Mouse (Mus musculus) right cerebral cortex, adult 18-20 months (tissue): ENCODE measurements around the gene Akr1c20.

Experiments used
- DNase-seq: peaks from one replicate; pipeline ENCODE4 v3.0.0; 2022; ENCODE audit warnings: mixed read lengths

Gene Akr1c20

DNA sequence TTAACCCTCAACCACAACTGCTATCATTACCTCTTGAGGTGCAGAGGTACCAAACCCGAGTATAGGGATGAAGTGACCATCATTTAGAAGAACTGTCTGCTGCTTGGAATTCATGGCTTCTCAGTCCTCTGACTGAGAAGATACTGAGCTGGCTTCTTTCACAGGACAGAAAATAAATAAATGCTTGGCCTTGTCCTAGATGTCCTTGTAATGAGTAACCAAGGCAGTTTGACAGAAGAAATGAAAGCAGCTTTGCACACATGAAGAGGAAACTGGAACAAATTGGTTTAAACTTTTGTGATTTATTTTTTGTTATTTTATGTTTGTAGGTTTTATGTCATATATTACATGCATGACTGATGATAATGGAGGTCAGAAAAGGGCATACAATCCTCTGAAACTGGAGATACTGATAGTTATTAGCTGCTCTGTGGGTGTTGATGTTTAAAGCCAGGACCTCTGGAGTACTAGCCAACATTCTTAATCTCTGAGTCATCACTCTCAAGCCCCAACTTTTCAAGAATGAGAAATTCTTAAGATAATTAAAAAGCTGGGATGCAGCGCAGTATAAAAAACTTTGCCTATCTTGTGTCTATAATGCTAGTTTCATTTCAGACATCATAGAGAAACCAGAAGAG lies at the start of gene Akr1c20:
TSS of gene Akr1c20 (minus strand) at position 145 of the 638 bp plus-strand sequence.
- DNase-seq: no peak

DNA sequence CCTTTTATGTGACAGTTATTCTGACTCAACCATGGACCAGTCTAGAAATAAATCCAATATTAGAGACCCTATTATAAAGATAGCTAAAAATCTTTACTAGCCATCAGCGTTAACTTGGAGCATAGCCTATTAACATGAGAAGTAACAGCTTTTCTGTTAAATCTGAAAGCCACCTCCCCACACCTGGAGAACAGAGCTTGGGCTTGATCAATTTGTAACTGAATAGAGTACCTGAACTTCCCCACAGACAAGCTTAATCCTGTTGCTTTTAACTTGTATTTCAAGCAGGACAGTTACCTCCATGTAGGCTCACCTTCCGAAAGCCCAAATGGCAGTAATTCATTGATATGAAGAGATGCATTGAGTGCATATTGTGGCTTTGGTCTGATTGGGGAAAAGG lies 42.9 kb upstream of the Akr1c20 start:
- no peak for DNase-seq

DNA sequence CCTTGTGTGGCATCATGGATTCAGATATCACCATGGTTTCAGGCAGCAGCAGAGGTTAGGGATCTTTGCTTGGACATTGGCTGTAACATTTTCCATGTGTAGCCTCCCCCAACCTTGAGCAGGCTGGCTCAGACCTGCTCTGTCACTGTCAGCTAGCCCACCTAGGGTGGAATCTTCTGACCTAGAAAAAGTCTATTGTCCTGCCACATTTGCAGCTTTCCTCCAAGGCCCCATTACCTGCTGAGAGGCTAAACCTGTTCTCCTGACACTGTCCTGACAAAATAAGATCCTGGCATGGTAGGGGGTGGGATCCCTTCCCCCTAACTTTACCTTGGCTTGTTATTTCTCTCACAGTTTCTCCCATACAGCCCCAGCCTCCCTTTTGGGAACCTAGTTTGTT lies 37.4 kb upstream of the Akr1c20 start:
- DNase-seq: no peak

DNA sequence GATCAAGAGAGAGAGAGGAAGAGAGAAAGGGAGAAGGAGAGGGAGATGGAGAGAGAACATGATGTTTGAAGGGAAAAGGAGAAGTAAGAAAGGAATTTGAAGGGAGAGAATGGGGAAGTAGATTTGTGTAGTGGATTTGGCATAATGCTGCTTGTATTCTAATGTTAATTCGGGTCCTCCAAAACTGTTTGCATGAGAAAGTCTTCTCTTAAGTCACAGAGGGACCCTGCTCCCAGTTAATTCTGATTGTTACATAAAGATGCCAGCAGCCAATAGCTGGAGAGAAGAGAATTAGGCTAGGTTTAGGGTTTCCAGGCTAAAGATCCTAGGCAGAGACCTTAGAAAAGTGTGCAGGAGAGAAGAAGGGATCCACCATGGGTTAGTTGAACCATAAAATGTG lies 36.0 kb upstream of the Akr1c20 start:
- no peak for DNase-seq

DNA sequence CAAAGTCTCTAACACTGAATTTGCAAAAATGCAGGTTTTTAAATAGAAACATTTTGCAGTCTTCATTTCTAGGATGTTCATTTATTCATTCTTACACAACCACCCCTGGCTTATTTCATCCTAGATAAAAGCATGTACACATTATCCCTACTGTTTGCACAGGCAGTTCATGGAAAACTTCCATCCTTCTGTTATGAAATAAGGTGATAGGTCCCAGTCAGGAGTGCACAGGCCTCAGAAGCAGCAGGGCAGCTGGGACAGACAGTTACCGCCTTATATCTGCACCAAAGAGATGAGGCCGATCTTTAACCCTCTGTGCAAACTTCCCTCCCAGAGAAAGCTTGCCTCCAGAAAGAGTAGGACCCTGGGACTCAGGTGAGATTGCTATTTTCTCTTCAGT lies 8.3 kb downstream of the Akr1c20 start:
- DNase-seq: no peak

DNA sequence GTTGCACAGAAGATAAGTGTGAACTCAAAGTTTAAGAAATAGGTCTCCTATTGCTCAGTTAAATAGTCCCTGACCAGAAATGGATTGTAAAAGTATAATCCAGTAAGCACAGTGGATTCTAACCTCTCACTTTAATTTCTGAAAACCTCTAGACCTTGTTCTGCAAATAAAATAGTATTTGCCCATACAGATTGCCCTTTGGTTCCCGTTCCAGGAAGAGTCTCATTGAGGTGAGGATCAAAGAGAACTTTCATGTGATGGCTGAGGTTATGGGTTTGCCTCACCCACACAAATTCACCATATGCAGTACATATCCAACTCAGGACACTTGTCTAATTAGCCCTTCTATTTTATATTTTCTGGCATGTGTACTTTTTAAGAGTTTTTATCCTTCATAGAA lies 55.2 kb downstream of the Akr1c20 start:
- DNase-seq: no peak

DNA sequence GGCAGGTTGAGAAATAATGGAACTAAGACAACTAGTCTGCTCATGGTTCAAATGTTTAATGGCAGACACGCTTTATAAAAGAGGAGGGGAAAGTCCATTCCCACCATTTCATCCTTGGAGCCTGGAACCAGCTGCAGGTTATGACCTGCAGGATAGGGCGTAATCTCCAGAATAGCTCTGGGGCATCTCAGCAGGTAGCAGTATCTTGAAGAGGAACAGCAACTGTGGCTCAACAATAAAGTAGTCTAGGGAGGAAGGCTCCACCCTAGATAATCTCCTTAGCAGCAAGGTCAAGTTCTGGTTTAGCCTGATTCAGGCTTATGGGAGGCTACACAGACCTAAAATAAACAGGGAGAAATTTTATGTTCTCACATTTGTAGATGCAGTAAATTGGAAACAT lies 57.5 kb downstream of the Akr1c20 start:
- no peak for DNase-seq
